Mouse (Mus musculus) liver, adult 2 months (tissue): ENCODE measurements around the gene Cga.

Experiments used
- CTCF ChIP-seq: fragments of 200-500 bp; IDR thresholded peaks from 2 replicates; pipeline ENCODE4 v1.5.1; 2011; ENCODE audit warnings: low read depth, low read length, control low read depth
- POLR2A ChIP-seq: fragments of 200-500 bp; IDR thresholded peaks from 2 replicates; pipeline ENCODE4 v1.6.1; 2011; ENCODE audit warnings: low read length, control low read depth; ENCODE audit not compliant: insufficient read depth; ENCODE audit errors: extremely low read depth

DNA sequence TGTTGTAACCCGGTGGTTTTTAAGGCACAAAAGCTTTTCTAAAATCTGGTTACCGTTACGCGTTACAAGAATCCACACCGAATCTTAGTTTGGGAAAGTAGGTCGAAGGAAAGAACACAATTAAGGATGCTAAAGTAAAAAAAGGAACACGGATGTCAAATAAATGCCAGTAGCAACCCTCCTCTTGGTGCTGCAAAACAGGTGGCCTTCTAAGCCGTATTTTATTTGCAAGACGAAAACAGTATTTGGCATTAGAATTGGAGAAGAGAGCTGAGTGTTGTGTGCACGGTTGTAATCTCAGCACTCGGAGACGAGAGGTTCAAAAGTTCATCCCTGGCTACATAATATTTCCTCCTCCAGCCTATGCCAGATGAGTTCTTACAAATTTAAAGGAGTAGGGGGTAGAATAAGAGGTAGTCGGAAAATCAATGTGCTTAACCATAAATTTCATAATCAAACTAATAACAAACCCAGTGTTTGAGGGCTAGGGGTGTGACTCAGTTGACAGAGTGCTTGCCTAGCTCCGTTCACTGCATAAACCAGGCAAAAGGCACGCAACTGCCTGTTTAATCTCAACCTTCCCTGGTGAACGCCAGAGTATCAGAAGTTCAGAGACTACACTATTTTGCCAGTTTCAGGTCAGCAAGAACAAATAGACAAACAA, 10.1 kb upstream of the Cga start:
- TF ChIP-seq POLR2A (no peak), CTCF (no peak)
